In the genomic region with DNA sequence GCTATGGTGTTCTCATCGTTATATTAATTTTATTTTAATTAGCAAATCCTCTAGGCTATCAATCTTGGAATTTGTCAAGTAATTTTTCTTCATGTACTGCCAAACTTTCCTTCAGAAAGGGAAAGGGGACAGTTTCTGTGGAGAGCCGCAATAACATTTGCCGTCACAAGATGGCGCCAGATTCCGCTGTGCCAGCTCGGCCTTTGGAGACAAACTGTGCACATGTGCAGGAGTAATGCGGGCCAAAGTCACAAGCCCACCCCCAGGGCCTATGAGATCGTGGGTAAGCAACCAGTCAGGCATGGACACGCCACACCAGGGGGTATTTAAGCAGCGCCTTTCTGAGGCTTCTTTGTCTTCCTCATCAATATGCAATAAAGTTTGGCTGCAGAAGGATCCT, we compare ENCODE assay signal across 8 mouse cellular contexts.
DNase-seq lines count a peak whose midpoint lies in the region; ATAC-seq and TF ChIP-seq lines count a peak whose summit lies in the region.
"Not testable (repeated sequence)": the region's sequence is repeated elsewhere in the genome, so short reads cannot be mapped to it uniquely, and the experiment has no call there.

No protein-coding gene starts in this region.

- not testable (repeated sequence) for H3K4me3 ChIP-seq in heart, postnatal 0 days (ENCODE audit: low read depth, low read length); kidney, postnatal 0 days (replicated peaks; ENCODE audit: low read depth, low read length); liver, embryonic 11.5 days (ENCODE audit: low read depth, low read length)

- DNase-seq in 416B (ENCODE audit: low read depth), result peak; percentile 18
- DNase-seq in adrenal gland, postnatal 36 days, result peak; percentile 1 to 13
- peak; percentile 38 for DNase-seq in embryo, embryonic 9.5 days (ENCODE audit: extremely low spot score)
- DNase-seq in heart, postnatal 0 days (ENCODE audit: low spot score), result not testable (repeated sequence)
- peak; percentile 19 for DNase-seq in kidney, postnatal 0 days (ENCODE audit: low spot score)
- peak; percentile 32 for DNase-seq in liver, embryonic 11.5 days (ENCODE audit: low spot score)
- peak; percentile 62 for DNase-seq in neural tube, embryonic 10.5 days (ENCODE audit: extremely low spot score, low spot score)
- DNase-seq in spleen, postnatal 36 days (ENCODE audit: low spot score in 2 of 2), result peak; percentile 2 to 12

- peak; percentile 58 for TF ChIP-seq CTCF in heart, postnatal 0 days (IDR thresholded peaks at IDR 0.05; ENCODE audit: low read depth)
- TF ChIP-seq CTCF in kidney, postnatal 0 days (IDR thresholded peaks at IDR 0.05; ENCODE audit: low read depth), result peak; percentile 78

- H3K36me3 ChIP-seq in heart, postnatal 0 days (replicated peaks; ENCODE audit: control insufficient read depth, insufficient read depth, low read length); kidney, postnatal 0 days (ENCODE audit: insufficient read depth, low read length); liver, embryonic 11.5 days (ENCODE audit: control insufficient read depth, insufficient read depth, low read length): not testable (repeated sequence)

- not testable (repeated sequence) for H3K27me3 ChIP-seq in heart, postnatal 0 days (ENCODE audit: control insufficient read depth, insufficient read depth, low read length); kidney, postnatal 0 days (ENCODE audit: insufficient read depth, low read length); liver, embryonic 11.5 days (replicated peaks; ENCODE audit: control insufficient read depth, insufficient read depth, low read length)

- not testable (repeated sequence) for H3K4me2 ChIP-seq in heart, postnatal 0 days (ENCODE audit: low read depth, low read length); kidney, postnatal 0 days (ENCODE audit: low read length); liver, embryonic 11.5 days

- H3K4me1 ChIP-seq in heart, postnatal 0 days (ENCODE audit: control insufficient read depth, insufficient read depth); kidney, postnatal 0 days (replicated peaks; ENCODE audit: insufficient read depth, low read length); liver, embryonic 11.5 days (replicated peaks; ENCODE audit: control insufficient read depth, insufficient read depth, low read length): not testable (repeated sequence)

- H3K9me3 ChIP-seq in heart, postnatal 0 days (replicated peaks; ENCODE audit: control insufficient read depth, low read length); kidney, postnatal 0 days (replicated peaks; ENCODE audit: low read length); liver, embryonic 11.5 days (ENCODE audit: control insufficient read depth, low read length): not testable (repeated sequence)

- ATAC-seq in heart, postnatal 0 days (ENCODE audit: insufficient read depth, low read depth); liver, embryonic 11.5 days (replicated peaks; ENCODE audit: low FRiP score): not testable (repeated sequence)
- 0 out of 2 replicates have a peak, but pooled peaks have one; percentile 43 for ATAC-seq in kidney, postnatal 0 days (replicated peaks; ENCODE audit: low FRiP score, low read depth)

- 2% methylated on average over 10 of the region's 10 CpGs for WGBS in heart, postnatal 0 days
- 3% methylated on average over 10 of the region's 10 CpGs for WGBS in kidney, postnatal 0 days
- WGBS in liver, embryonic 11.5 days, result 3% methylated on average over 10 of the region's 10 CpGs

- H3K9ac ChIP-seq in heart, postnatal 0 days (replicated peaks; ENCODE audit: low read depth, low read length); kidney, postnatal 0 days (ENCODE audit: low read depth, low read length); liver, embryonic 11.5 days (ENCODE audit: low read depth, low read length): not testable (repeated sequence)

- not testable (repeated sequence) for H3K27ac ChIP-seq in heart, postnatal 0 days (ENCODE audit: low read depth); kidney, postnatal 0 days; liver, embryonic 11.5 days (ENCODE audit: low read depth, low read length)

- TF ChIP-seq EP300 in heart, postnatal 0 days (IDR thresholded peaks at IDR 0.05; ENCODE audit: low read depth), result not testable (repeated sequence)
